Mouse (Mus musculus) intestine, embryonic 15.5 days (tissue): ENCODE measurements around the gene Crct1. TPM values are rescaled to one million over a fixed set of nuclear protein-coding genes. Genes with fewer than 3 reads are reported as not detected.

Experiments
- ATAC-seq: fragments of 200-750 bp; cut with Nextera tagmentation; 2 replicates; pipeline ENCODE4 v1.8.0; 2017; ENCODE audit warnings: moderate TSS enrichment, moderate library complexity
- H3K27ac ChIP-seq: fragments of 300-500 bp; sonication (generic); 2 replicates; pipeline ENCODE4 v1.5.1; 2015; ENCODE audit warnings: mild to moderate bottlenecking, inconsistent platforms
- H3K27me3 ChIP-seq: fragments of 300-500 bp; sonication (generic); replicated peaks from 2 replicates; pipeline ENCODE4 v1.6.1; 2015; ENCODE audit warnings: inconsistent platforms
- H3K36me3 ChIP-seq: fragments of 300-500 bp; sonication (generic); 2 replicates; pipeline ENCODE4 v1.6.1; 2015; ENCODE audit warnings: inconsistent platforms
- H3K4me1 ChIP-seq: fragments of 300-500 bp; sonication (generic); replicated peaks from 2 replicates; pipeline ENCODE4 v1.6.1; 2015; ENCODE audit warnings: inconsistent platforms
- H3K4me2 ChIP-seq: fragments of 300-500 bp; sonication (generic); replicated peaks from 2 replicates; pipeline ENCODE4 v1.6.1; 2015; ENCODE audit warnings: mild to moderate bottlenecking, inconsistent platforms
- H3K4me3 ChIP-seq: fragments of 300-500 bp; sonication (generic); replicated peaks from 2 replicates; pipeline ENCODE4 v1.5.1; 2015; ENCODE audit warnings: inconsistent platforms
- H3K9ac ChIP-seq: fragments of 300-500 bp; sonication (generic); 2 replicates; pipeline ENCODE4 v1.6.1; 2015; ENCODE audit warnings: inconsistent platforms
- H3K9me3 ChIP-seq: fragments of 300-500 bp; sonication (generic); 2 replicates; pipeline ENCODE4 v1.6.1; 2016; ENCODE audit warnings: inconsistent platforms
- WGBS: fragments of 180-500 bp; shearing (Covaris S2); methylation state at CpG from one replicate; pipeline ENCODE4 v1.1.7; 2015; 5-methylcytosine and 5-hydroxymethylcytosine counted together
- polyA plus RNA-seq: library from polyadenylated mRNA; unstranded; fragments of >200 nt; fragmentation: Nextera tagmentation; extraction: Ambion mirVana; gene quantifications from 2 replicates; pipeline ENCODE4 v1.2.1, GENCODE M21; 2015

Crct1 gene
- polyA plus RNA-seq, 1 experiment from 2014 or later: not detected

- WGBS: 5% methylated on average over 7 of the region's 7 CpGs
- H3K27ac ChIP-seq: no peak overlapping the region
- peak; percentile 82 for ATAC-seq
Observed at GRCm38 (mm10) chr3:92998691-92999090, 16.8 kb downstream of the Crct1 start.

GRCm38 (mm10) chr3:92991926-92992325, 23.6 kb downstream of the Crct1 start, which contains the start of gene Lce3f:
Gene Lce3f (plus strand): TSS chr3:92992226.
- Histone ChIP-seq H3K4me1 (no peaks in the 10 kb centered on the region), H3K9ac (no peak within 1 kb of the TSS), H3K27ac (no peak within 1 kb of the TSS), H3K9me3 (no peaks in the 10 kb centered on the region), H3K36me3 (no peaks in the 10 kb centered on the region), H3K4me2 (no peak within 1 kb of the TSS), H3K4me3 (no peak within 1 kb of the TSS), H3K27me3 (no peaks in the 10 kb centered on the region)
- ATAC-seq: no peak

More at GRCm38 (mm10) chr3:92998691-92999090, 16.8 kb downstream of the Crct1 start:
- no peaks in the 10 kb centered on the region for H3K4me1 ChIP-seq
- H3K9ac ChIP-seq: no peak overlapping the region
- H3K4me2 ChIP-seq: no peak overlapping the region
- H3K27me3 ChIP-seq: no peaks in the 10 kb centered on the region
- no peak overlapping the region for H3K4me3 ChIP-seq
- H3K36me3 ChIP-seq: no peaks in the 10 kb centered on the region
- no peaks in the 10 kb centered on the region for H3K9me3 ChIP-seq

- H3K27ac ChIP-seq: no peak overlapping the region
- H3K9ac ChIP-seq: no peak overlapping the region
- no peaks in the 10 kb centered on the region for H3K9me3 ChIP-seq
- no peaks in the 10 kb centered on the region for H3K4me1 ChIP-seq
- no peaks in the 10 kb centered on the region for H3K27me3 ChIP-seq
- WGBS: 59% methylated on average over 2 of the region's 2 CpGs
- no peak overlapping the region for H3K4me3 ChIP-seq
- peak; percentile 91 for ATAC-seq
- H3K36me3 ChIP-seq: no peaks in the 10 kb centered on the region
- H3K4me2 ChIP-seq: no peak overlapping the region
Observed at GRCm38 (mm10) chr3:92978484-92978883, 37.0 kb downstream of the Crct1 start.

- Histone ChIP-seq H3K9me3 (no peaks in the 10 kb centered on the region), H3K4me1 (no peaks in the 10 kb centered on the region), H3K4me2 (no peak within 1 kb of the TSS), H3K36me3 (no peaks in the 10 kb centered on the region), H3K27ac (no peak within 1 kb of the TSS), H3K9ac (no peak within 1 kb of the TSS), H3K27me3 (no peaks in the 10 kb centered on the region), H3K4me3 (no peak within 1 kb of the TSS)
- WGBS: 92% methylated on average over 2 of the region's 2 CpGs
- ATAC-seq: no peak
Observed at GRCm38 (mm10) chr3:92966761-92967160, 48.7 kb downstream of the Crct1 start, which contains the start of gene Lce3e. Gene Lce3e (plus strand): TSS chr3:92967061.

Other genes with a start within 250 kb of the Crct1 start
- not detected in 2 replicates for gene Lce1i, start 236.8 kb downstream of the Crct1 start, polyA plus RNA-seq
- gene Lce1j, start 225.2 kb downstream of the Crct1 start, polyA plus RNA-seq: not detected in 2 replicates
- gene Lce1k, start 207.8 kb downstream of the Crct1 start, polyA plus RNA-seq: not detected in 2 replicates
- gene Kprp, start 188.4 kb downstream of the Crct1 start, polyA plus RNA-seq: not detected in 2 replicates
- not detected in 2 replicates for gene Lce1l, start 164.4 kb downstream of the Crct1 start, polyA plus RNA-seq
- gene 2310050C09Rik, start 145.5 kb downstream of the Crct1 start, polyA plus RNA-seq: not detected in 2 replicates
- not detected in 2 replicates for gene Lce3a, start 89.5 kb downstream of the Crct1 start, polyA plus RNA-seq
- not detected in 2 replicates for gene Lce3b, start 82.7 kb downstream of the Crct1 start, polyA plus RNA-seq
- not detected in 2 replicates for gene Lce3c, start 71.2 kb downstream of the Crct1 start, polyA plus RNA-seq
- not detected in 2 replicates for gene Lce3d, start 58.3 kb downstream of the Crct1 start, polyA plus RNA-seq
- not detected in 2 replicates for gene Lce3e, start 48.6 kb downstream of the Crct1 start, polyA plus RNA-seq
- gene Lce3f, start 23.5 kb downstream of the Crct1 start, polyA plus RNA-seq: not detected in 2 replicates
- not detected in 2 replicates for gene Lce1m, start 3.4 kb upstream of the Crct1 start, polyA plus RNA-seq
- not detected in 2 replicates for gene Gm4858, start 53.1 kb upstream of the Crct1 start, polyA plus RNA-seq
- gene Crnn, start 129.1 kb upstream of the Crct1 start, polyA plus RNA-seq: not detected in 2 replicates
- gene Flg2, start 181.6 kb upstream of the Crct1 start, polyA plus RNA-seq: not detected in 2 replicates